Mouse (Mus musculus) left cerebral cortex, postnatal 25 days (tissue): ENCODE results near the gene Lman1l. TPM values are rescaled to one million over a fixed set of nuclear protein-coding genes. Genes with fewer than 3 reads are reported as not detected.

Experiments
- DNase-seq, 2 experiments: peaks; one replicate each; pipeline ENCODE4 v3.0.0; 2022; ENCODE audit warnings: low spot score in 2 of 2, mixed read lengths in 1 of 2
- intact Hi-C: fragments of 180-260 bp; cut with DNase I; formaldehyde crosslinking; loops from one replicate; pipeline ENCODE4 v1.15.1; 2025
- total RNA-seq, 2 experiments: library from RNA; stranded (reverse); gene quantifications; 2 replicates each; pipeline ENCODE4 v1.2.3; 2021

Lman1l gene
- total RNA-seq, 2 experiments from 2014 or later = not detected

DNA sequence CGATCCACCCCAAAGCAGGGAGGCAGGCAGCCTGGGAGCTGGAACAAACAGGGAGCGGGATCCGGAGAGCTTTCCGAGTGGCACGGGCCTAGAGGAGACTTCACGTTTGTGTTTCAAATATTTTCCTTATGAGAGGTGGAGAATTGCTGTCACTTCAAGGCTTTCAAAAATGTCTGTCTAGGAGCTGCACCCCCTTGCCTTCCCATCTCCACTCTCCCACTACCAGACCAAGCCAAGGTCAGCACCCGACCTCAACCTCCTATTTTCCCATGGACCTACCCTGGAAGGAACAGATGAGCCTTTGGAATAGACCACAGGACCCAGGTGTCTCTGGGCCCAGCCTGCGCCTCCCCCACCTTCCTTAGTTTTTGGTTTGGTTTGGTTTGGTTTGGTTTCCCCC, 23.3 kb downstream of the Lman1l start:
- no peak for DNase-seq
- intact Hi-C loops = no loop called here

DNA sequence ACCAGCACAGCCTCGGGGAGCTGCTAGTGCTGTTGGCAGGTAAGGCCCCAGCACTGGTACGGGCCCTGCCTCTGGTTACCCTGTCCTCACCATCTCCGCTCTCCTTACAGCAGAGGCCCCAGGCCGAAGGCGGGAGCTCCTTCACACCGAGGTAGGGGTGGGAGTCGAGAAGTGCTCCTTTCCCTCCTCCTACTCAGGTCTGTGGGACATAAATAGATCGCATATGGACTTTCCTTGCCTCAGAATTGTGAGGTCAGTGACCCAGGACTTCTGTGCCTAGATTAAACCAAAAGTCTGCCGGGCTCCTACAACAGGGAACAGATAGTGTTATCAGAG, 26.4 kb downstream of the Lman1l start:
- intact Hi-C loops = no loop called here
- no peak for DNase-seq

DNA sequence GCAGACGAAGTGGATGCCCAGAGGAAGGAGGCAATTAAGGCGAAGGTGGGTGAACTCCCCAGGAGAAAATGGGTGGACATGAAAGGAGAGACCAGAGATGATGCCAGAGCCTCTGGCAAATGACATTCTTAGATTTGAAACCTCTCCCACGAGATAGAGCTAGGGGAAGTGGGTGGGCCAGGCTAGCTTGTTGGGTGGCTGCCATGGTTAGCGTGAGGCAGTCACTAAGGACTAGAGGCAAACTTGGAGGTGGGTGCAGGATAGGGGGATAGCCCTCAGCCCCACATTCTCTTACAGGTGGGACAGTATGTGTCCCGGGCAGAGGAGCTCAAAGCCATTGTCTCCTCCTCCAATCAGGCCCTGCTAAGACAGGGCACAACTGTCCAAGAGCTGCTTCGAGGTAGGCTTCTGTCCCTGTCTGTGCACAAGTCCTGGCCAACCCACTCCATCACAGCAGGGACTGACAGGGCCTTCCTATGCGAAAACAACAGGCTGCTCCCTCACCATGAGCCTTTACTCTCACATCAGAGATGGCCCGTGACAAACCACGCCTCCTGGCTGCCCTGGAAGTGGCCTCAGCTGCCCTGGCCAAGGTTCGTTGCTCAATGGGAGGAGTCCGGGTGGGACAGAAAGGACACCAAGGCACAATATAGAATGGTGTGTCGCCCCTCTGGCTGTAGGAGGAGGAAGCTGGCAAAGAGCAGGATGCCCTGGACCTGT, 27.0 kb downstream of the Lman1l start:
- intact Hi-C loops = no loop called here
- peak in 1 of 2 experiments; percentile 51 for DNase-seq

DNA sequence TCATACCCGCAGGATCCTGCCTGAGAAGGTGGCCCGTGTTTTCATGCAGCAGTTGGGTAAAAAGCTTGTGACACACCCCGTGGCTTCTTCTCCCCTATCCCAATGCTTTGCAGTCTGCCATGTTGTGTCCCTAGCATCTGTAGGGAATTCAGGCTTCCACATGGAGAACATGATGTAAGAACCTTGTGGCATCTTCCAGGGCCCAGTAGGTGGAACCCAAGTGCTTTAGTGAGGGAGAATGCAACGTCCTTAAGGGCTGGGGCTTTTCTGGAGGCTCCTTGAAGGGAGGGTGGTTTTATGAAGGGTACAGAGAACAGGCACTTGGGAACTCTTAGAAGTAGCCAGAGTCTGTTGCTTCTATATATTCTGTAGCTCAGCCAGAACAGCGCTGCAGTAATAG, 29.8 kb downstream of the Lman1l start:
- DNase-seq = peak in 1 of 2 experiments; percentile 70
- intact Hi-C loops = loop anchor here (2.0 kb wide), 1 partner anchor 64 kb away; no protein-coding TSS in a partner anchor

DNA sequence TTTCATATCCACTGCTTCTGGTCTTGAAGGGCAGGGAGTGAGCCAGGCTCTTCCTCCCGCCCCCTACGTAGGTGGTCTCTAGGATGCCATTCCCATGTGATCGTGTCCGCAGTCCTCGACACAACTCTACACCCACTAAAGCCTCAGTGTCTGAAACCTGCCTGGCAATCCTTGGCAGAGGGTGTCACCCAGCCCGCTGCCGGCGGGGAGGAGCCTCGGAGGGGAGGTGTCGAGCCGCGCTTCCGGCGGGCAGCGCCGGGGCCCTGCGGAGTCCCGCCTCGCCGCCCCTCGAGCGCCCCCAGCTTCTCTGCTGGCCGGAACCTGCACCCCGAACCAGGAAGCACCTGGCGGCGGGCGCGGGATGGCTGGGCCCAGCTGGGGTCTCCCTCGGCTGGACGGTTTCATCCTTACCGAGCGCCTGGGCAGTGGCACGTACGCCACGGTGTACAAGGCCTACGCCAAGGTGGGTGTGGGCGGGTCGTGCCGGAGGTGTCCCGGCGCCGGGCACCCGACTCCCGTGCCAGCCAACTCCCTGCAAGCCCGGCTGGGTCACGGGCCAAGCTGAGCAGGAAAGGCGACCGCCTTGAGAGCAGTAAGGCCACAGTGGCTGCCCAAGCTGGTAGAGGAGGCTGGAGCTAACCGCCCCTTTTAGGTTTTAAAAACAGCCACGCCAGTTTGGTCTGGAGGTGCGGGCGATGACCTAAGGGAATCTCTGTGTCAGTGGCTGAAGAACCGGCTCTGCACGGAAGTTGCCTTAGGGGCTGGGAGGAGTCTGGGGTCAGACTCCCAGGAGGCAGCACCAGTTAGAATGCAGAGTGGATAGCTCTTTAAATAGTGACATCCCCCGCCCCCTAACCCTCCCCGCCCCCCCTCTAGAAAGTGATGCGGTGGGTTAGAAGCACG, 31.1 kb downstream of the Lman1l start, which contains the start of gene Ulk3:
Gene Ulk3, plus strand, starts transcription at position 229 of the 903 bp plus-strand sequence.
- peak; percentile 78 to 80 for DNase-seq
- intact Hi-C loops = loop anchor here (2.0 kb wide), 2 partner anchors 51 to 65 kb away; no protein-coding TSS in a partner anchor

DNA sequence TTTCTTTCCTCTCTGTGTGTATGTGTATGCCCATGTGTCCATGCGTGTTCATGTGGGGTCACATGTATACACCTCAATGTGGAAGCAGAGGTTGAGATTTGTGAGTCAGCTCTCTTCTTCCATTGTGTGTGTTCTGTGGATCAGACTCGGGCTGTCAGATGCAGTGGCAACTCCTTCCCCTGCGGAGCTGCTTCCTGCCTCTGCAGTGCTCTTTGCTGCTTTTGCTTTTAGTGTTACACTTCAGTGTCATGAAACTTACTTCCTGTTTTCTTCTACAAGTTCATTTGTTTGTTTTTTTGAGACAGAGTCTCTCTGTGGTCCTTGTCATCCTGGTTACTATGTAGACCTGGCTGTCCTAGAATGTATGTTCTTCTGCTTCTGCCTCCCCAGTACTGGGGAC, 35.6 kb downstream of the Lman1l start:
- intact Hi-C loops = no loop called here
- no peak for DNase-seq

DNA sequence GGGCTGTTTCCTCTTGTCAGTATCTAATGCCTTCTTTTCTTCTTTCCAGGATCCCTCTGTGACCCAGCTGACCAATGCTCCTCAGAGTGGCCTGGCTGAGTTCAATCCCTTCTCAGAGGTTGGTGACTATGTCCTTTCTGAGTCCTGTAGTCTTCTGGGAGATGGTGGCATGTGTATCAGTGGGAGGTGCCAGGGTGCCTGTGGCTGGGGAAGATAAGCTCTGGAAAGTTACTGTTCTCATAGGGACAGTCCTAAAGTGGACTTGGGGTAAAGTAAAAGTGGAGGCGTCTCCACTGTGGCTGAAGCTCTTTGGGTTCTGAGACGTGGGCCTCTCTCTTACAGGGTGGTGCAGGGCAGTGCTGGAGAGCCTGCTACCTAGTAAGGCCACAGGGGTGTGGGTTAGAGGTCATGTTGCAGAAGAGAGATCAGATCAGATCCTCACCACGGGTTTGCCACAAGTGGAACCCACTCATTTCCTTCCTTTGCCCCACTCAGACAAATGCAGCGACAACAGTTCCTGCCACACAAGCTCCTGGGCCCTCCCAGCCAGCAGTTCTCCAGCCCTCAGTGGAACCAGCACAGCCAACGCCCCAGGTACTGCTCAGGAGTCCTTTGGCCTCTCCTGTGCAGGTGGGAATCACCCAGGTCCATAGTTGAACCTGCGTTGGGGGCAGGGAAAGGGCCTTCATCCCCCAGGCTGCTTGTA, 43.3 kb downstream of the Lman1l start:
- intact Hi-C loops = no loop called here
- DNase-seq = no peak

DNA sequence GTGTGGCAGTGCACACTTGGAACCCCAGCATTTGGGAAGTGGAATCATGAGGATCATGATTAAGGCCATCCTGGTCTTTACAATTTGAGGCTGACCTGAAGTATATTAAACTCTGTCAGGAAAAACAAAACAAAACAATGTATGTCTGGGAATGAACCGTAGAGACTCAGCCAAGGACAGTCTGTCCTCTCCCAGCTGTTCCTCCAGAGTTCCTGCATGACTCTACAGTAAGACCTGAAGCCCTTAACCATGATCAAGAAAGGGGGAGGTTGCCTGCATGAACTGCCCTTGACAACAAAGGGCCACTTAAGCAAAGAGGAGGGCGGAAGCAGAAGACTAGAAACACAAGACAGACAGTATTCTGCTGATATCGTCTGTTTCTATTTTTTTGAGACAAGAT, 45.0 kb downstream of the Lman1l start:
- no peak for DNase-seq
- intact Hi-C loops = no loop called here

DNA sequence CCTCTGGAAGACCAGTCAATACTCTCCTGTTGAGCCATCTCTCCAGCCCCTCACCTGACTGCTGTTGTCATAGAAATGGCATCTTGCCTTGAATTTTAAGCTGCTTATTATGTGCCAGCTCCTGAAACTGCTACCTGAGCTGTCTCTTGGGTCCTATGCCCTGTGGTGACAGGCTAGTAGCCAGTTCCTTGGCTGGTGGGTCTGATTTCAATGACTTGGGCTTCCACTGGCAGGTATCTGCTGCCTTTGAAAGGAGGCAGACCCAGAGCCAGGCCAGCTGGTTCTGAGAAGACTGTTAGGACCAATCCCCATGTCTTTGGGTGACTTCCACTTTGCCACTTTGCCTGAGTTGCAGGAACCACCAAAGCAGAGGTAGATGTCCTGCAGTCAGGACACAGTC, 46.2 kb downstream of the Lman1l start:
- intact Hi-C loops = no loop called here
- DNase-seq = no peak

DNA sequence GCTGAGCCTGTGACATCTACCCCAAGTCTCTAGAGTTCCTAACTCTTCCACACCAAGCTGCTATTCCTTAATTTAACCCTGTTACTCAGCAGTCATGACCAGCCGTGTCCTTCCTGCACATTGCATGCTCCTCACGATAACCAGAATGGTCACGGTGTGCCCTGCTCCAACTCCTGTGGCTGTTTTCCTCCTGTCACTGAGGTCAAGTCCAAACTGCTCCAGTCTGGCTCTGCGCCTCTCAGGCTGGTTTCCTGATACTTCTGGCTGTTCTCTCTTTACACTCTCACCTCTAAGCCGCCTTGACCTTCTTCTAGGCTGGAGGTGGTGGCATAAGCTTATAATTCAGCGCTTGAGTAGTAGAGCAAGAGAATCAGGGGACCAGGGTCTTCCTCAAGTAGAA, 52.1 kb downstream of the Lman1l start:
- no peak for DNase-seq
- intact Hi-C loops = no loop called here

DNA sequence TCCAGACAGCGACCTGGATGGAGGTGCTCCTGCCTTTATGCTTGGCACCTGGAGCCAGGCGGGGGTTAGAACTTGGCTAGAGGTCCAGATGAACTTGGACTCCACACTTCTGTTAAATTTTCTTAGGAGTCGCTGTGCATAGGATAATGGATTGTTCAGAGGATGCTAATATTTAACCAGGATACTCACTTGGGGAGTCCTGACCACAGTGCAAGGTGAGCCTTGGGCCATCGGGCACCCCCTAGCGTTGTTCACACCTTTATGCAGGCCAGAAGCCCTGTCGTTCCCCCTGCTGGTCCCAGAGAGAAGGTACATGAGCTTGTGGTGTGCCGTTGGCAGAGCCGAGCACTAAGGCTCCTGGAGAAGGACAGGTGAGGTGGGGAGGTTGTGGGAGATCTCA, 53.7 kb downstream of the Lman1l start:
- no peak for DNase-seq
- intact Hi-C loops = no loop called here

DNA sequence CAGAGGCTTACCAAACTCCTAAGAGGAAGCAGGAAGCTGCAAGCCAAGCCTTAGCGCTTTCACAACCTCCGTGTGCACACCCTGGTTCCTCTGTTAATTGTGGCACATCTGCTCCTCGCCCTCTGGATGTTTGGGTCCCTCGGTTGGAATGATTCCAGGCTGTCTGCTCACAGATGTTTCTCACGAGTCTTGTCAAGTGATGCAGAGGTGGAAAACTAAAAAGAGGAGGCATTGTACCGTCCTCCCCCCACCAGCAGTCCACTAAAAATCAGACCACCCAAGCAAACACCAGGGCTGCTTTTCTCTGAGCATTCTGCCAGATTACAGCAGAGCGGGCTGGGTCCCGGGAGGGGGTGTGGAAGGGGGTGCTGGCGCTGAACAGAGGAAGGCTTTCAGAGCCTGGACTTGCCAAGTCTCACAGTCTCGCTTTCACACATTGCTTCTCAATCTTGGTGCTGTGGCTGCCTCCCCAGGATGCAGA, 54.8 kb downstream of the Lman1l start:
- intact Hi-C loops = no loop called here
- DNase-seq = peak; percentile 56 to 77

DNA sequence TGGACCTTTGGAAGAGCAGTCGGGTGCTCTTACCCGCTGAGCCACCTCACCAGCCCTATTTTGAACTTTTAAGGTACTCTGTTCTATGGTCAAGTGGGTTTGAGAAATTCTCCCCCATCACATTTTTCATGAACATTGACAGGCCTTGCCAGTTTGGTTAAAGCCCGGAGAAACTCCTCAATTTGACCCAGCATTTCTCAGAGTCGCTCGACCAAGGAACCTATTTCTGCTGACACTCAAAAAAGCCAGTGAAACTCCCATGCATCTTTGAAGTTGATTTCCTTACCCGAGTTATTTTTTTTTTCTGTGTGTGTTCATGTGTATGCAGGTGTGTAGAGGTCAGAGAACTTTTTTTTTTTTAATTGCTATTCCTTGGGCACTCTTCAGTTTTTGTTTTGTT, 56.0 kb downstream of the Lman1l start:
- intact Hi-C loops = no loop called here
- no peak for DNase-seq

DNA sequence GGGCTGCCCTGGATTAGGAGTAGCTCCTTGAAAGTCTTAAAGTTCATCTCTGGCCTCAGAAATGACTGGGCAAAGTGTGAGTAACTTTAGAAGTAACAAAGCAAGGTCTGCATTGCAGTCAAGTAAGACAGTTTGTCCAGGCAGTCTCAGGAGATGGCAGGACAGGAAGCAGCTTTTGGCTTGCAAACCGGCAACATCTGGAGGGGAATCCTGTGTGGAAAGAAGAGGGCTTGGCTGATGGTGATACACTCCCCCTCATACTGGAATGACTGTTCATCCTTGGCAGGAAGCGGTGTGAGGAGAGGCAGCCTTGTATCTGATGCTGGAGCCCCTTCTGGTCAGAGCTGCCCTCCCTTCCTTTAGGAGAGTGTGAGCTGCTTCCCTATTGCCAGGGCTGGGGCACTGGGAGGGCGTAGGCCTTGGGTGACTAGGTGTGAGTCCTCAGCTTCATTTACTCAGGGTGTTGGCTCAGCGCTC, 57.6 kb downstream of the Lman1l start:
- intact Hi-C loops = no loop called here
- DNase-seq = peak in 1 of 2 experiments; percentile 71

DNA sequence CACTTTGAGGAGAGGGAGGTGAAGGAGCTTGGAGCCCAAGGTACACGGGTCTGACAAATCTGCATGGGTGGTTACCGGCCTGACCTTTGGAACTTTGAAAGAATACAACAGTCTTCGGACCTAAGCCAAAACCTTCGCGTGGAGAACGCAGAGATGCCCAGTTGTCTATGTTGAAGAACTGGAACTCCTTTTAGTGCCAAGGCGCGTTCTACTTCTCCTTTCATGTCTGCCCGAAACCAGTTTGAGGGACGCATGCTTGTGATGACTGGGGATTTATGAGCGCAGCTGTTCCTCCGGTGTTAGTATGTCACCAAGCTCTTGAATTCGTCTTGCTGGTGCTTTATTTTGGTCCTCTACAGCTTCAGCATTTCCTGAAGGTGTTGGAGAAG, 58.9 kb downstream of the Lman1l start:
- DNase-seq = no peak
- intact Hi-C loops = no loop called here

DNA sequence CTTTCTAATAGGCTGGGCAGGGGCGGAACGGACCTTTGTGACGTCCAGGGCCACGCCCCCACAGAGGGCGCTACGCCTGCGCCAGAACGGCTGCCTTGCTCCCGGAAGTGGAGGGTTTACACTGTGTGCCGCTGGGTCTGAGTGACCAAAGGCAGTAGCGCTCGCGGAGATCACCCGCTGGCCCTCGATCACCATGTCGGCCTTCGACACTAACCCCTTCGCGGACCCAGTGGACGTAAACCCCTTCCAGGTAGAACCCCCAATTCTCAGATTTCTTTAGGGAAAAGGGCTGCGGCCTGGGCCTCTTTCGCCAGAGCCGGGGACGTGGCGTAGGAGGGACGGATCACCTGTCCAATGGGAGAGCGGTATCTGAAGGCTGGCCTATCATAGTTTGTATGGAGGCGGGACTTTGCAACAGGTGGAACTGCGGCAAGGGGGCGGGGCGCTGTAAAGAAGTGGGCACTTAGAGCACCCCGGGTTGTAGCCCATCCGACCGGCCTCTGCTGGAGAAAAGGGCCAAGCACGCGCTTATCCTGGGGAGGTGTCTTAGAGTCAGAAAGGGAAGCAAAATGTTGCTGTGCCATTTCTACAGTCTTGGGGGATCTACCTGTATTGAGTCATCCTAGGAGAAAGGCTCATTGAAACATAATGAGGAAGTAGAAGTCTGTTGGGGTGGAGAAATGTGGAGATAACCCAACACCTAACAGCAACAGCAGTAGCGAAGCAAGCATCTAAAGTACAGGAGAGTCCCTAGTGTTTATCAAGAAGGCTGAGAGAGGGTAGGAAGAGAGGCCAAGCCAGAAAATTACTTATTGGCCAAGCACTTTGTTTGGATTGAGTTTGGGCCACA, 59.5 kb downstream of the Lman1l start, which contains the start of gene Scamp2:
Gene Scamp2, plus strand, starts transcription at position 83 of the 850 bp plus-strand sequence.
- peak; percentile 95 to 96 for DNase-seq
- intact Hi-C loops = no loop called here

DNA sequence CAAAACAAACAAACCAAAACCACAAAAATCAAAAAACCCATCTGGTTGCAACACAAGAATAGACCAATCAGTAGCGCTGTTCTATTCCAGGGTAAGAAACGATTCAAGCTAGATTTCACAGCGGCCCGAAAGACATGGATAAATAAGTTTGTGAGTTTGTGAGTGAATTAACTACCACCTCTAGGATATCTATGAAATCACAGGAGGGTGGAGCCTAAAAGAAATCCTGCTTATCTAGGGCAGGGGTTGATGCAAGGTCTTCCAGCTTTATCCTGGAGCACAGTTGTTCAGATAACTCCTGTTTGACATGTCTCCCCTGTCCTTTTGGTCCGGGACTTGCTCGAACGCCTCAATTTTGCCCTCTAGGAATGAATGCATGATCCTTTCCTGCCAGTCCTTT, 60.3 kb downstream of the Lman1l start:
- DNase-seq = no peak
- intact Hi-C loops = no loop called here

DNA sequence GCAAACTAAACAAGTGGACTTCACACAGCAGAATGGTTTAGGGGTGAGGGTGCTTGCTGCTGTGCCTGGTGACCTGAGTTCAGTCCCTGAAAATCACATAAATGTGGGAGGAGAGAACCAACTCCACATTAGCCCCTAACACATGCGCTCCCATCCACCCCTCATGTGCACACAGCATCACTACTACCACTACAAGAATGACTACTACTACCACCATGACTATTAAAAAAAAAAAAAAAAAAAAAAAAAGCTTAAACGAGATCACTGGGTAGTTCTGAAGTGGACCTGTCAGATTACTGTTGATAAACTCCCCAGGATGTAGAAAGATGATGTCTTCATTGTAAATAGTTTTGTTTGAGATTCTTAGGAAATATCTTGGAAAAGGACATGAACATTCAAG, 61.0 kb downstream of the Lman1l start:
- DNase-seq = no peak
- intact Hi-C loops = no loop called here

DNA sequence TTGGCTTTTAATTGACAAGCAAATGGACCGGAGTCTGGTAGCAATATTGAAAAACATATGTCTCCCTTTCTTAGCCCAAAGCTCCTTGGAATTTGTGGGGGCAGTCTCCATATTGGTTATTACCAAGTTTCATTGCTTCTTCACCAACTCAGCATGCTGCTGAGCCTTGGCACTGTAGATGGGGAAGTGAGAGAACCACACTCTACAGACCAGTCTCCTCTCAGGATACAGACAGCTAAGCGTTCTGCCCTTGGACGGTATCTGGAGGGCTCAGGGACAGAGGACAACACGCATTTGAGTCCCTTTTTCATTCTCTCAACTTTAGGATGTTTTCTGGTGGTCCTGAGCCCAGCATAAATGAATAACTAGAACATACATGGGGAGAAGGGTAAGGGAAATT, 61.9 kb downstream of the Lman1l start:
- no peak for DNase-seq
- intact Hi-C loops = no loop called here
